Mouse (Mus musculus) cerebellum, adult 11 months (tissue): ENCODE data around the gene Actrt2.

Experiments used
- DNase-seq: peaks from one replicate; pipeline ENCODE4 v3.0.0; 2022

Gene Actrt2

GRCm38 (mm10) chr4:154637468-154638319 lies 30.0 kb downstream of the Actrt2 start:
- no peak for DNase-seq

DNA sequence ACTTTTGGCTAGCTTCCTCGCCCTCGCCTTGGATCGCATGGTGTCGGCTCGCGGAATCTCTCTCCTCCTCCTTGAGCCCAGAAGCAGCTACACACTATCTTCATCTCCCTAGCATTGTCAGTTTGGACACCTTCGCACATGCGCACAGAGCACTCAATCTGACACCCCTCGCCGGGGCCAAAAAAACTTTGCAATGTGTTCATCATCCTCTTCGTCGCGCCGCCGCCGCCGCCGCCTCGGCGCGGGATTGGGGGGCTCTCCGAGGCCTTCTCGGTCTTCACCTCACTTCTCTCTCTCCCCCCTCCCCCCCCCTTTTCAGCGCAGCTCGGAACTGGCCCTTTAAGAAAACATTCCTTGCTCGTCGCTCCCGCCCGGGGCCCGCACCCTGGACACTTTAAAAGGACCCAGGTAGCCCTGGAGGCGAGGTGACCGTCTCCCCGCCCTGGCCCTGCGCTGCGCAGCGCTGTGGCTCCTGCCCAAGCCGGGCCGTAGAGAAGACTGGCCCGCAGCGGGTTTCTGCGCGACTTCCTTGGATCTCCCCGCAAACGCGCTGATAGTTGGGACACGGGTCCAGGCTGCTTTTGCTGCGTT lies 30.9 kb downstream of the Actrt2 start, which contains the start of gene Prdm16:
Gene Prdm16 (minus strand): TSS at position 153 of the 591 bp plus-strand sequence.
- DNase-seq = no peak

GRCm38 (mm10) chr4:154636053-154636433 lies 31.6 kb downstream of the Actrt2 start:
- DNase-seq = no peak

GRCm38 (mm10) chr4:154635241-154636052 lies 32.2 kb downstream of the Actrt2 start:
- no peak for DNase-seq

DNA sequence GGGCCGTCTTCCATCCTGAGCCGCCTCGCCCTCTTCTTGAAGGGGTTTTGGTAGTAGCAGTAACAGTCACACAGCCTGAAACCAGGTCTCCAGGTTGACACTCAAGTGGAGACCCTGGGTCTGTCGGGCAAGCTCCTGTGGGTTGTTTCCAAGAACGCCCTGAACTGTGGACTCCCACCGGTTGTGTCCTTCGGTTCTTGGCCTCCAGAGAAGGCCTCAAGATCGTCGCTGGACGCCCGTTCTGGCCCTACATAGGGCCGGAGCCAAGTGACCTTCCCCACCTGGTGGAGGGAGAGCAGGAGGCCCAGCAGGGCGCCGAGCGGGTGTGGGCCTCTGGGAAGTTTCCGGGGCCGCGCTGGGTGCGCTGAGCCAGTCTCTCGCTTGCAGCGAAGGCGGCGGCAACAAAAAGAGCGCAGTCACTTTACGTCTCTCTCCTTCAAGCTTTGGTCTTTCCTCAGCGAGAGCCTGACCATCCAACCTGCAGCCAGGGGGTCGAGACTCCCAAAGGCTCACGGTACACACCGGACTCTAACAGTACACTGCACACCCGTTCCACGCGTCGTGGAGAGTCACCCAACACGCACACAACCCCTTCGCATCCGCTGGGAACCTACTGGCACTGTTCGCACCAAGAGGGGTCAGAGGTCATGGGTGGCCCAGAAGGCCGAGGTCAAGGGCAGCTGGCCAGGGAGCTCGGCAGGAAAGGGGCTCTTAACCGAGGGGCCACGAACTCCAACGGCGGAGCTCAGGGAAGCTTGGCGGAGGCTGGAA lies 33.0 kb downstream of the Actrt2 start:
- DNase-seq = no peak

- DNase-seq = no peak
Observed at GRCm38 (mm10) chr4:154634001-154634400, 33.7 kb downstream of the Actrt2 start.

- no peak for DNase-seq
Observed at GRCm38 (mm10) chr4:154632800-154633764, 34.6 kb downstream of the Actrt2 start.

DNA sequence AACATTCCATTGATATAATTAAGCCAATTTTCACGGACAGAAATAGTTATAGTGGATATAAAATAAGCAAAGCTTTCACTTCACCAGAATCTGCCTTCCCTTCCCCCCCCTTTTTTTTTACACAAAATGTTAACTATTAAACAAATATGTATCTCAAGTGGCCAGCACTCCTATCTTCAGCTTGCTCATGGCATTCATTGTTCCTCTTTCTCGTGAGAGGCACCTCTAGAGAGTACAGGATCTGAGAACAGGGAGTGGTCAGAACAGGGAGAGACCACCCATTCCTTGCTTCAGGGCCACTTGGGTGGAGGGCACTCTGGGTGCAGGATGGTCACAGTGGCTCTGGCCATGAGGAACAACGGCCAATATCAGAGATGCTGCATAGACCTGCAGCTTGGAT lies 36.9 kb downstream of the Actrt2 start:
- DNase-seq = no peak

GRCm38 (mm10) chr4:154627419-154628142 lies 40.1 kb downstream of the Actrt2 start:
- DNase-seq = no peak

GRCm38 (mm10) chr4:154626282-154626681 lies 41.4 kb downstream of the Actrt2 start:
- DNase-seq = no peak

- DNase-seq = no peak
Observed at GRCm38 (mm10) chr4:154625710-154626109, 42.0 kb downstream of the Actrt2 start.

DNA sequence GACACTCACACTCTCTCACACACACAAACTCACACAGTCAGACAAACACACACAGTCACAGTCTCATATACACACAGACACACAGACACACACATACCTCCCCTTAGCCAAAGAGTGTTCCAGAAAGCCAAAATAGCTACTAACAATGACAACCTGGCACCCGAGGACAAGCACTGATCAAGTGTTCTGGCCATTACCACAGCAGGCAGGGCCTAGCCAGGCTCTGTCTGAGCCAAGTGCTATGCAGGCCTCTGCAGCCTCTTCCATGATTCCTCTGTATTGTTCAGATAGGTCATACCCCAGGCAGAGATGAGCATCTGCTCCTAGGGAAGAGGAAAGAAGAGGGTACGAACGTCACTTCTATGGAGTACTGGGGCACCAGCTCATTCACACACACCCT lies 44.4 kb downstream of the Actrt2 start:
- no peak for DNase-seq

GRCm38 (mm10) chr4:154622521-154622920 lies 45.1 kb downstream of the Actrt2 start:
- no peak for DNase-seq
